Mouse (Mus musculus) forebrain, embryonic 14.5 days (tissue): ENCODE data around the gene Ei24. TPM values are rescaled to one million over a fixed set of nuclear protein-coding genes. Genes with fewer than 3 reads are reported as not detected.

Source experiments
- ATAC-seq: fragments of 200-750 bp; cut with Nextera tagmentation; 2 replicates; pipeline ENCODE4 v1.8.0; 2017; ENCODE audit warnings: mild to moderate bottlenecking, moderate library complexity
- DNase-seq: peaks from one replicate; pipeline ENCODE4 v3.0.0-alpha.2; 2015; ENCODE audit warnings: low spot score
- H3K27ac ChIP-seq: fragments of 300-500 bp; sonication (generic); 2 replicates; pipeline ENCODE4 v1.5.1; 2014; ENCODE audit warnings: low read depth, mild to moderate bottlenecking, control low read depth, low read length, moderate library complexity
- H3K27me3 ChIP-seq: fragments of 300-500 bp; sonication (generic); replicated peaks from 2 replicates; pipeline ENCODE4 v1.6.1; 2014; ENCODE audit warnings: low read length, control low read depth, mixed read lengths; ENCODE audit not compliant: control insufficient read depth, insufficient read depth
- H3K36me3 ChIP-seq: fragments of 300-500 bp; sonication (generic); 2 replicates; pipeline ENCODE4 v1.6.1; 2014; ENCODE audit warnings: low read length, control low read depth; ENCODE audit not compliant: control insufficient read depth, insufficient read depth
- H3K4me1 ChIP-seq: fragments of 300-500 bp; sonication (generic); 2 replicates; pipeline ENCODE4 v1.6.1; 2014; ENCODE audit warnings: antibody characterized with exemption, low read length, control low read depth; ENCODE audit not compliant: control insufficient read depth, insufficient read depth
- H3K4me2 ChIP-seq: fragments of 300-500 bp; sonication (generic); 2 replicates; pipeline ENCODE4 v1.6.1; 2014; ENCODE audit warnings: mild to moderate bottlenecking, control low read depth, low read length
- H3K4me3 ChIP-seq: fragments of 300-500 bp; sonication (generic); 2 replicates; pipeline ENCODE4 v1.5.1; 2014; ENCODE audit warnings: low read depth, low read length, control low read depth
- H3K9ac ChIP-seq: fragments of 300-500 bp; sonication (generic); 2 replicates; pipeline ENCODE4 v1.6.1; 2014; ENCODE audit warnings: mild to moderate bottlenecking, low read length, control low read depth, moderate library complexity
- H3K9me3 ChIP-seq: fragments of 300-500 bp; sonication (generic); replicated peaks from 2 replicates; pipeline ENCODE4 v1.6.1; 2016; ENCODE audit warnings: low read length, control low read depth, mixed read lengths; ENCODE audit not compliant: control insufficient read depth
- whole genome bisulfite sequencing: fragments of 180-500 bp; shearing (Covaris S2); extraction: QIAGEN DNeasy Blood & Tissue Kit; methylation state at CpG from one replicate; pipeline ENCODE4 v1.1.7; 2014; 5-methylcytosine and 5-hydroxymethylcytosine counted together
- polyA plus RNA-seq: library from polyadenylated mRNA; unstranded; fragments of >200 nt; fragmentation: Nextera tagmentation; extraction: Ambion mirVana; gene quantifications from 2 replicates; pipeline ENCODE4 v1.2.1, GENCODE M21; 2014

The Ei24 gene
- polyA plus RNA-seq, 1 experiment from 2014 or later, result 92.9 TPM

- H3K4me2 ChIP-seq, result peak within 1 kb of the TSS; percentile 52
- ATAC-seq (peak; percentile 99), DNase-seq (peak; percentile 98)
- H3K36me3 ChIP-seq, result no peaks in the 10 kb centered on the region
- H3K4me1 ChIP-seq, result peaks cover 23% of the 10 kb centered on the region
- H3K27me3 ChIP-seq, result no peaks in the 10 kb centered on the region
- WGBS, result 0% methylated on average over 8 of the region's 8 CpGs
- H3K27ac ChIP-seq, result peak within 1 kb of the TSS; percentile 95
- peak within 1 kb of the TSS; percentile 61 for H3K9ac ChIP-seq
- peak within 1 kb of the TSS; percentile 22 for H3K4me3 ChIP-seq
- no peaks in the 10 kb centered on the region for H3K9me3 ChIP-seq
Observed at GRCm38 (mm10) chr9:36821644-36822000, 24.4 kb upstream of the Ei24 start, which contains the start of gene Fez1. Gene Fez1, plus strand, starts transcription at chr9:36821864.

DNA sequence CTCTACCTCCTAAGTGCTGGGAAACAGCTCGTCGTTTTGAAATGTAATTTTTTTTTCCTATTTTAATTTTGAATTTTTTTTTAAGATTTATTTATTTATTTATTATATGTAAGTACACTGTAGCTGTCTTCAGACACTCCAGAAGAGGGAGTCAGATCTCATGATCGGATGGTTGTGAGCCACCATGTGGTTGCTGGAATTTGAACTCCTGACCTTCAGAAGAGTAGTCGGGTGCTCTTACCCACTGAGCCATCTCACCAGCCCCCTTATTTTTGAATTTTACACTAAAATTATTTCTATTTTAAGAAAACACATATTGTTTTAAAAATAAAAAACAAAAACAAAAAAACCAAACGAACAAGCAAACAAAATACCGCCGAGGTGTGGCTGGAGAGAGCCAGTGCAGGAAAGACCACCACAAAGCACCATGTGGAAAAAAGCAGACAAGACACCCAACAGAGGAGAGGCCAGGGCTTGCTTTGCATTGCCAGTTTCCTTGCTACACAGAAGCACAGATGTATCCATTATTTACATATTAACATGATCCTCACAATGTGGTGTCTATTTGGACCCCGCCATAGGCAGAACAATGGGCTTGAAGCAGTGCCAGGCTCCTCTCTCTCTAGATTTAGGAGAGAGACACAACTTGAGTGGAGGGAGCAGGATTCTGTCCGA is 23.9 kb upstream of the Ei24 start:
- Histone ChIP-seq H3K4me3 (peak overlapping the region; percentile 22), H3K27me3 (no peaks in the 10 kb centered on the region), H3K36me3 (no peaks in the 10 kb centered on the region), H3K4me2 (peak overlapping the region; percentile 52), H3K9me3 (no peaks in the 10 kb centered on the region), H3K4me1 (peaks cover 19% of the 10 kb centered on the region), H3K27ac (peak overlapping the region; percentile 95), H3K9ac (peak overlapping the region; percentile 49; the same call in 1 of the 2 replicates)
- DNase-seq (peak; percentile 81), ATAC-seq (peak; percentile 81)
- WGBS, result 20% methylated on average over 9 of the region's 9 CpGs

DNA sequence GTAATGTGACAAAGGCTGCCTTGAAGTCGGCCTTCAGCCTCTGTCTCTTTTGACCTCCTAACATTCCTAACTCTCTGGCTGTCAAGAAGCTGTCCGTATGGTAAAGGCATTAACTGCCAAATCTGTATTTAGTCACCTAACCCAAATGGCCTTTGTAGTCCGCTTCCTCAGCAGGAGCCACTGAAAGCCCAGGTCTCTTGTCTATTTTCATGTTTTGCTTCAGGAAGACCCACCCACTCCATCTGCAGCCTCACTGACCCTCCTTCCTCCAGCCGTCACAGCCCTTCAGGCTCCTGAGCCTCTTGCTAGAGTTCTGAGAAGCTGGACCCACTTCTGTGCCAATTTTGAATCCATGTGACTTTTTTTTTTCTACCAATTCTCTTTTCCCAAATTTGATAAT is 21.7 kb upstream of the Ei24 start:
- 70% methylated on average over 4 of the region's 4 CpGs for WGBS

GRCm38 (mm10) chr9:36814486-36814885 is 17.3 kb upstream of the Ei24 start:
- H3K27ac ChIP-seq, result no peak overlapping the region
- WGBS, result 61% methylated on average over 3 of the region's 3 CpGs
- H3K27me3 ChIP-seq, result no peaks in the 10 kb centered on the region
- H3K9me3 ChIP-seq, result no peaks in the 10 kb centered on the region
- H3K9ac ChIP-seq, result no peak overlapping the region
- H3K4me3 ChIP-seq, result no peak overlapping the region
- ATAC-seq (no peak), DNase-seq (peak; percentile 20)
- H3K4me1 ChIP-seq, result no peaks in the 10 kb centered on the region
- no peaks in the 10 kb centered on the region for H3K36me3 ChIP-seq
- no peak overlapping the region for H3K4me2 ChIP-seq

More for the DNA sequence above, 21.7 kb upstream of the Ei24 start:
- Histone ChIP-seq H3K9me3 (no peaks in the 10 kb centered on the region), H3K4me1 (peaks cover 19% of the 10 kb centered on the region), H3K4me2 (no peak overlapping the region), H3K9ac (no peak overlapping the region), H3K36me3 (no peaks in the 10 kb centered on the region), H3K4me3 (no peak overlapping the region), H3K27me3 (no peaks in the 10 kb centered on the region), H3K27ac (no peak overlapping the region)
- ATAC-seq (no peak), DNase-seq (no peak)

DNA sequence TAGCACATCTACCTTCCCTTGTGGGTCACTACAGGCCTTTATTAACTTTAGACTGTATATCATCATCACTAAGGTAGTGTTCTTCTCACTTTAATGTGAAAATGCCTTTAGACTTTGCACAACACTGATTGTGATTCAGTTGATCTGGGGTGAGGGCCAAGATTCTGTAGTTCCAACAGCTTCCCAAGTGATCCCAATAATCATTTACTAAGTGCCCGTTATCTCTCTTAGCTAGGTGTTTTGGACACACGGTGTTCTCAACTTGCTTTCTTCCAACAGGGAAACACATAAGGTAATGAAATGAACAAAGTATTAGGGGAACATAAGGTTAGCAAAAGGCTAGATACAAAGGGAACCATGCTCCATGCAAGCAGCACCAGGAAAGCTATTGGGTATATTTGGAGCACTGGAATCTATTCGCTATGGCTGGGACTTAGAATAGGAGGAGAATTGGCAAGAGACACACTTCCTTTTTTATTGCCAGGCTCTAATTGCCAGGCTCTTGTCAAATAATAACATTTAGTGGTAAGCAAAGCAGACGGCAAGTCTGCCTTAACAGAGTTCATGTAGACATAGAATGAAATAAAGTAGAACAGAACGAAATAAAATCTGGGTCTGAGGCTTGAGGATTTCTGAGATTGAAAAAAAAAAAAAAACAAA is 11.1 kb upstream of the Ei24 start:
- Histone ChIP-seq H3K9me3 (no peaks in the 10 kb centered on the region), H3K4me2 (no peak overlapping the region), H3K4me1 (no peaks in the 10 kb centered on the region), H3K9ac (no peak overlapping the region), H3K27me3 (no peaks in the 10 kb centered on the region), H3K27ac (no peak overlapping the region), H3K4me3 (no peak overlapping the region), H3K36me3 (no peaks in the 10 kb centered on the region)
- DNase-seq (peak; percentile 46), ATAC-seq (no peak)
- WGBS, result 66% methylated on average over 5 of the region's 5 CpGs

DNA sequence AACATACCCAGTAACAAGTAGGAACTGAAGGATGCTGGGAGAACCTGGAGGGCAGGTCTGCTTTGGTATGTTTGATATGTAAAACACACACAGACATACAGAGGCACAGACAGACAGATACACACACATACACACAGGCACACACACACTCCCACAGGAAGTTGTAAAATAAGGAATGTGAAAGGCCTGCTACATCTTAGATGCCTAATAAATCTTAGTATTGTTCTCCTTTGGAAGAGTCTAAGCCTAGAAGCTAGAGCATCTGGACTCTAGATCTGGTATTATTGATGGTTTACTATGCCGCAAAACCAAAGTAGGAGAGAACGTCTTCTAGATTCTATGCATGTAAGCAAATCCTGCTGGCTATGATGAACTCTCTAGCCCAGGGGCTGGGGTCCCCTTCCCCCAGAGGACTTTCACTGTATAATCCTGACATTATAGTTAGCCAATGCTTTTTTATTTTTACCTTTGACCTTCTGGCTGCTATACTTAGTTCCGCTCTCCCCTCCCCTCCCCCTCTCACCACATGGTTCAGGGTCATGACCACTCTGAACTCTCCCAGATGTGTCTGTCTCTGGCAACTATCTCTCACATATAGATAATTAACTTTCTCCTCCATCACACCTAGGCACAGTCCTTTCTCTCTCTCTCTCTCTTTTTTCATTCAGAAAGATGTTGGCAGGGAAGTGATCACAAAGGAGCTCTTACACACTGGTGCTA is 8.2 kb upstream of the Ei24 start:
- no peaks in the 10 kb centered on the region for H3K36me3 ChIP-seq
- no peak overlapping the region for H3K9ac ChIP-seq
- 97% methylated on average over 3 of the region's 3 CpGs for WGBS
- H3K4me2 ChIP-seq, result no peak overlapping the region
- ATAC-seq (no peak), DNase-seq (no peak)
- no peaks in the 10 kb centered on the region for H3K27me3 ChIP-seq
- no peaks in the 10 kb centered on the region for H3K9me3 ChIP-seq
- H3K4me1 ChIP-seq, result no peaks in the 10 kb centered on the region
- H3K27ac ChIP-seq, result no peak overlapping the region
- H3K4me3 ChIP-seq, result no peak overlapping the region

GRCm38 (mm10) chr9:36803926-36804325 is 6.7 kb upstream of the Ei24 start:
- no peak for DNase-seq
- H3K4me3 ChIP-seq, result no peak overlapping the region
- no peak overlapping the region for H3K9ac ChIP-seq
- no peak for ATAC-seq
- no peak overlapping the region for H3K4me2 ChIP-seq
- 87% methylated on average over 3 of the region's 3 CpGs for WGBS
- no peaks in the 10 kb centered on the region for H3K27me3 ChIP-seq
- no peaks in the 10 kb centered on the region for H3K36me3 ChIP-seq
- H3K9me3 ChIP-seq, result no peaks in the 10 kb centered on the region
- no peak overlapping the region for H3K27ac ChIP-seq
- no peaks in the 10 kb centered on the region for H3K4me1 ChIP-seq

DNA sequence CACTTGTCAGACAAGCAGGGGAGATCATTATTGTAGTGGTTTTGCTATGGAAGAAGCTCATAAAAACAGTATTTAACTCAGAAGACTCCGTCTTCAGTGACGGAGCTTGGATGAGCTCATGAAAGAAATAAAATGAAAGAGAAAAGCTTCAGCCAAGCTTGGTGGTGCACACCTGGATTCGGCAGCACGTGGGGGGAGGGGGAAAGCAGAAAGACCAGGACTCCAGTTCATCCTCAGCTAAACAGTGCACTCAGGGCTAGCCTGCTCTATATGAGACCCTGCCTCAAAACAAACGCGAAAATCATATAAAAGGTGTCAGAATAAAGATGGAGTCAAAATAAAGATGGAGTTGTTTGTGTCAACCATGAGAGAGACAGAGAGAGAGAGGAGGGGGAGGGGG is 6.2 kb upstream of the Ei24 start:
- Histone ChIP-seq H3K27ac (no peak overlapping the region), H3K27me3 (no peaks in the 10 kb centered on the region), H3K36me3 (no peaks in the 10 kb centered on the region), H3K4me1 (no peaks in the 10 kb centered on the region), H3K9me3 (no peaks in the 10 kb centered on the region), H3K4me3 (no peak overlapping the region), H3K9ac (no peak overlapping the region), H3K4me2 (no peak overlapping the region)
- 78% methylated on average over 6 of the region's 6 CpGs for WGBS
- ATAC-seq, result no peak
- DNase-seq, result no peak

DNA sequence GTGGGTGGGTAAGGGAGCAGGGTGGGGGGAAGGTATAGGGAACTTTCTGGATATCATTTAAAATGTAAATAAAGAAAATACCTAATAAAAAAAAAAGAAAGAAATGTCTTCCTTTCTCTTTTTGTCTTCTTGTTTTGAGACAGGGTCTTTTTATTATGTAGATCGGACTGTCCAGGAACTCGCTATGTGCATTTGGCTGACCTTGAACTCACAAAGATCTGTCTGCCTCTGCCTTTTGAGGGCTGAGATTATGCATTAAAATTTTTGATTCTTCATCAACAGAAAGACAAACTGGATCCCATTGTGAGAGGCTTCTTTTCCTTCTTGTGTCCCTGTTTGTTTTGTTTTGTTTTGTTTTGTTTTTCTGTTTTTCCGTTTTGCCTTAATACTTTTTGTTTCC is 5.8 kb upstream of the Ei24 start:
- 85% methylated on average over 3 of the region's 3 CpGs for WGBS
- H3K4me3 ChIP-seq, result no peak overlapping the region
- no peaks in the 10 kb centered on the region for H3K36me3 ChIP-seq
- ATAC-seq, result no peak
- H3K27ac ChIP-seq, result no peak overlapping the region
- no peaks in the 10 kb centered on the region for H3K4me1 ChIP-seq
- H3K27me3 ChIP-seq, result no peaks in the 10 kb centered on the region
- no peaks in the 10 kb centered on the region for H3K9me3 ChIP-seq
- H3K9ac ChIP-seq, result no peak overlapping the region
- H3K4me2 ChIP-seq, result no peak overlapping the region
- no peak for DNase-seq
